Mouse (Mus musculus) thymus, postnatal 36 days (tissue): Measurements from ENCODE around the gene Dbx2.

Experiments used
- DNase-seq, 2 experiments: peaks; one replicate each; pipeline ENCODE4 v3.0.0; 2022; ENCODE audit warnings: mixed read lengths in 2 of 2

Dbx2 gene

GRCm38 (mm10) chr15:95655860-95656259 is at the start of gene Dbx2:
Gene Dbx2 (minus strand): TSS chr15:95655960.
- no peak for DNase-seq

- no peak for DNase-seq
These were observed 46.4 kb upstream of the Dbx2 start for GRCm38 (mm10) chr15:95702206-95702605.

- DNase-seq: no peak
These were observed 45.8 kb upstream of the Dbx2 start for GRCm38 (mm10) chr15:95701573-95701972.

- no peak for DNase-seq
These were observed 43.6 kb upstream of the Dbx2 start for GRCm38 (mm10) chr15:95699371-95699770.

- no peak for DNase-seq
These were observed 38.0 kb upstream of the Dbx2 start for GRCm38 (mm10) chr15:95693759-95694158.

GRCm38 (mm10) chr15:95691594-95691993 is 35.8 kb upstream of the Dbx2 start:
- DNase-seq: no peak

- DNase-seq: no peak
These were observed 35.4 kb upstream of the Dbx2 start for GRCm38 (mm10) chr15:95691129-95691528.

GRCm38 (mm10) chr15:95682620-95683019 is 26.9 kb upstream of the Dbx2 start:
- DNase-seq: no peak

- DNase-seq: no peak
These were observed 19.9 kb upstream of the Dbx2 start for GRCm38 (mm10) chr15:95675645-95676044.

GRCm38 (mm10) chr15:95675176-95675575 is 19.4 kb upstream of the Dbx2 start:
- no peak for DNase-seq

GRCm38 (mm10) chr15:95667209-95667608 is 11.4 kb upstream of the Dbx2 start:
- no peak for DNase-seq

- DNase-seq: no peak
These were observed 9.2 kb upstream of the Dbx2 start for GRCm38 (mm10) chr15:95665002-95665401.

GRCm38 (mm10) chr15:95661718-95662117 is 6.0 kb upstream of the Dbx2 start:
- no peak for DNase-seq

- no peak for DNase-seq
These were observed 4.6 kb upstream of the Dbx2 start for GRCm38 (mm10) chr15:95660368-95660767.

GRCm38 (mm10) chr15:95654211-95654897 is 1.4 kb downstream of the Dbx2 start:
- no peak for DNase-seq

GRCm38 (mm10) chr15:95653812-95654210 is 1.9 kb downstream of the Dbx2 start:
- no peak for DNase-seq

- DNase-seq: no peak
These were observed 2.7 kb downstream of the Dbx2 start for GRCm38 (mm10) chr15:95652898-95653707.

- DNase-seq: no peak
These were observed 3.9 kb downstream of the Dbx2 start for GRCm38 (mm10) chr15:95651824-95652223.

GRCm38 (mm10) chr15:95643505-95644029 is 12.2 kb downstream of the Dbx2 start:
- no peak for DNase-seq

- DNase-seq: no peak
These were observed 15.4 kb downstream of the Dbx2 start for GRCm38 (mm10) chr15:95640347-95640746.

- no peak for DNase-seq
These were observed 16.0 kb downstream of the Dbx2 start for GRCm38 (mm10) chr15:95639829-95640134.

GRCm38 (mm10) chr15:95639115-95639828 is 16.5 kb downstream of the Dbx2 start:
- DNase-seq: no peak

GRCm38 (mm10) chr15:95624396-95624795 is 31.4 kb downstream of the Dbx2 start:
- no peak for DNase-seq

- no peak for DNase-seq
These were observed 33.0 kb downstream of the Dbx2 start for GRCm38 (mm10) chr15:95622797-95623196.
